Mouse (Mus musculus) left cerebral cortex, postnatal 14 days (tissue): ENCODE measurements around the gene Fam111a. TPM values are rescaled to one million over a fixed set of nuclear protein-coding genes. Genes with fewer than 3 reads are reported as not detected.

Source experiments
- DNase-seq, 2 experiments: peaks; one replicate each; pipeline ENCODE4 v3.0.0; 2021 to 2022; ENCODE audit warnings: low spot score in 2 of 2, mixed read lengths in 1 of 2
- intact Hi-C: fragments of 180-260 bp; cut with DNase I; formaldehyde crosslinking; loops from one replicate; pipeline ENCODE4 v1.15.1; 2025
- total RNA-seq, 2 experiments: library from RNA; stranded (reverse); gene quantifications; 2 replicates each; pipeline ENCODE4 v1.2.3; 2021

Fam111a gene
- total RNA-seq, 2 experiments from 2014 or later = 1.9 to 2.7 TPM

GRCm38 (mm10) chr19:12549166-12549565, 3.6 kb downstream of the Fam111a start:
- intact Hi-C loops = no loop called here

GRCm38 (mm10) chr19:12550005-12550942, 4.7 kb downstream of the Fam111a start:
- DNase-seq = no peak
- intact Hi-C loops = no loop called here

More at GRCm38 (mm10) chr19:12549166-12549565, 3.6 kb downstream of the Fam111a start:
- no peak for DNase-seq

GRCm38 (mm10) chr19:12556293-12556692, 10.8 kb downstream of the Fam111a start:
- intact Hi-C loops = no loop called here
- no peak for DNase-seq

GRCm38 (mm10) chr19:12558219-12558618, 12.7 kb downstream of the Fam111a start:
- intact Hi-C loops = no loop called here
- no peak for DNase-seq

GRCm38 (mm10) chr19:12564197-12564596, 18.7 kb downstream of the Fam111a start:
- intact Hi-C loops = no loop called here
- DNase-seq = no peak

GRCm38 (mm10) chr19:12567011-12567410, 21.5 kb downstream of the Fam111a start:
- no peak for DNase-seq
- intact Hi-C loops = no loop called here

- no peak for DNase-seq
- intact Hi-C loops = no loop called here
Observed at GRCm38 (mm10) chr19:12570866-12571265, 25.3 kb downstream of the Fam111a start.

- intact Hi-C loops = no loop called here
- no peak for DNase-seq
Observed at GRCm38 (mm10) chr19:12571687-12572086, 26.1 kb downstream of the Fam111a start.

GRCm38 (mm10) chr19:12572614-12573265, 27.2 kb downstream of the Fam111a start:
- intact Hi-C loops = no loop called here
- no peak for DNase-seq

- peak; percentile 80 to 85 for DNase-seq
- intact Hi-C loops = no loop called here
Observed at GRCm38 (mm10) chr19:12573266-12574011, 27.9 kb downstream of the Fam111a start.

GRCm38 (mm10) chr19:12574012-12574407, 28.5 kb downstream of the Fam111a start:
- no peak for DNase-seq
- intact Hi-C loops = no loop called here

- intact Hi-C loops = no loop called here
- no peak for DNase-seq
Observed at GRCm38 (mm10) chr19:12575107-12575506, 29.6 kb downstream of the Fam111a start.

GRCm38 (mm10) chr19:12575514-12575913, 30.0 kb downstream of the Fam111a start:
- no peak for DNase-seq
- intact Hi-C loops = no loop called here

- no peak for DNase-seq
- intact Hi-C loops = no loop called here
Observed at GRCm38 (mm10) chr19:12576639-12577038, 31.1 kb downstream of the Fam111a start.

GRCm38 (mm10) chr19:12585310-12585709, 39.8 kb downstream of the Fam111a start:
- intact Hi-C loops = no loop called here
- no peak for DNase-seq

- intact Hi-C loops = loop anchor here (1.0 to 10.0 kb wide), 3 partner anchors 75 to 577 kb away; no protein-coding TSS in a partner anchor
- DNase-seq = peak; percentile 79 to 83
Observed at GRCm38 (mm10) chr19:12591908-12592307, 46.4 kb downstream of the Fam111a start.

- no peak for DNase-seq
- intact Hi-C loops = loop anchor here (2.0 to 10.0 kb wide), 3 partner anchors 202 to 580 kb away; partner anchors contain the start of genes Lpxn and Zfp91
Observed at GRCm38 (mm10) chr19:12595135-12595529, 49.6 kb downstream of the Fam111a start.

- DNase-seq = peak; percentile 51 to 59
- intact Hi-C loops = loop anchor here (2.0 to 10.0 kb wide), 3 partner anchors 201 to 581 kb away; partner anchors contain the start of genes Lpxn and Zfp91
Observed at GRCm38 (mm10) chr19:12595530-12596289, 50.2 kb downstream of the Fam111a start.
